Mouse (Mus musculus) right cerebral cortex, postnatal 25 days (tissue): ENCODE data around the gene Trpc6.

ENCODE experiments used
- DNase-seq: peaks from one replicate; pipeline ENCODE4 v3.0.0; 2022

Trpc6 gene

DNA sequence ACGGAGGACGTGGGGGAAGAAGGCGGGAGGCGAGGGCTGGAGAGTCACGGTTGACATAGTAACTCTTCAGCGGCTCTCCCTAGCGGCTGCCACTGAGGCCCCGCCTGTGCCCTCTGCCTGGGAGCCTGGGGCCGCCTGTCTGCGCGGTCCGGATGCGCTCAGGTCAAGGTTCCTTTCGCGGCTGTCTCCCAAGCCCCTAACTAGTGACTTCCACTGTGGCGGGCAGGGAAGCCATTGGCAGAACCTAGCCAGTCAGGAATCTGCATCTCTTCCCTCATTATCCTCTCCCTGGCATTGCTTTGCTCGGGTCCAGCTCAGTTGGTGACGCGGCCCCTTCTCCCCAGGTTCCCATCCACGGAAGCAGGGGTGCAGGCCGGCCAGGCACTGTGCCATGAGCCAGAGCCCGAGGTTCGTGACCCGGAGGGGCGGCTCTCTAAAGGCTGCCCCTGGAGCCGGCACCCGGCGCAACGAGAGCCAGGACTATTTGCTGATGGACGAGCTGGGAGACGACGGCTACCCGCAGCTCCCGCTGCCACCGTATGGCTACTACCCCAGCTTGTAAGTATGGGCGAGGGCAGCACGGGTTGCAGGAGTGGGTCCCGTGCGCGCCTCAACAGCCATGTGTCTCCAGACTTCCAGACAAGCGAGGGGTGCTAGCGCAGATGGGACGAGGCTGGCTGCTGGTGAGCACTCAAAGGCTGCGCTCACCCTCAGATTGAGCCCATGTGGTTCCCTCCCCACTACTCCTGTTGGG lies at the start of gene Trpc6:
Gene Trpc6 (plus strand): TSS at position 102 of the 754 bp plus-strand sequence.
- DNase-seq = peak; percentile 24

DNA sequence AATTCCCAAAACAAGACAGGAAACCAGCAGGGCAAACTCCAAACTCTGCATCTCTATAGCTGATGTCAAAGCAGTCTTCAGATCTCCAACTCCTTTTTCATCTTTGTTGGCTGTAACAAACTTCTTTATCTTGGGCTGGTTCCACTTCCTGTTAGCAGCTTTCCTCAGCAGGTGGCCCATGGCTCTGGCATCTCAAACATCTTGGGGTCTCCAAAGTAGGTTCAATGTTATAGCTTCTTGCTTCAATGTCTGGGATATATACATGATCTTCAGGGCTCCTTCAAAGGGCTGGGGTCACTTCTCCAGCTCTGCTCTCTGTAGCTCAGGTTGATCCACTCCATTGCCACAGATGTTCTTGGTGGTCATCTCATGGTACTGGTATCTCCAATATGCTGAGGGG lies 23.0 kb upstream of the Trpc6 start:
- DNase-seq = no peak

DNA sequence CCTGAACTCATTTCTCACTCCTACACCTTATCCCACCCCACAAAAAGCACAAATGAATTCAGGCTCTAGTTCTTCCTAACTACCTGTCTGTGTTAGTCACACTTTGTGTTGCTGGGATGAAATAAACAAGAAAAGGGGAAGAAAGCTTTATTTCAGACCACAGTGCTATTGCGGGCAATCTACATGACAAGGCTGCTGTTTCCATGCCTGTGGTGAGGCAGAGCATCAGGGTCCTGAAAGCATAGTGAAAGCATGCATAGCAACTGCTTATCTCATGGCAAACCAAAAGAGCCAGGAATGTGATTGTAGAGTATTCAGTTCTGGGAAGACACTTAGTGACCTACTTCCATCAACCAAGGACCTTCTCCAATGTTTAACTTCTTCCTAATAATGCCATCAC lies 10.3 kb upstream of the Trpc6 start:
- DNase-seq = no peak

DNA sequence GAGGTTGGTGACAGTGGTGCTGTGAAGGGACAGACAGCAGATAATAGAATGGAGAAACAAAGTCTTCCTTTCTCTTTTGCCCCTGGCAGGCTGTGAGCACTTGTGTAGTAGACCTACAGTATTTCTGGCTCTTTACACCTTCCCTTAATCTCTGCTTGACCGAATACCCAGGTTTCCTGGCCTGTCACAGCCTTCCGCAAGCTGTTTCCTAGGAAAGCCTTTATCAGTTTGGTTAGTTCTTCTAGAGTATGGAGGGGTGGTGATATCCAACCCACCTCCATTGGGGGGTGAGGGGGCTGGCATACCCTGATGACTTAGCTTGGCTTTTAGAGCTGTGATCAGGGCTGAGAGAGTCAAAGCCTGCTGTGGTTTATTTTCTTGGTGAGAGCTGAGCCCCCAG lies 1.3 kb downstream of the Trpc6 start:
- no peak for DNase-seq

DNA sequence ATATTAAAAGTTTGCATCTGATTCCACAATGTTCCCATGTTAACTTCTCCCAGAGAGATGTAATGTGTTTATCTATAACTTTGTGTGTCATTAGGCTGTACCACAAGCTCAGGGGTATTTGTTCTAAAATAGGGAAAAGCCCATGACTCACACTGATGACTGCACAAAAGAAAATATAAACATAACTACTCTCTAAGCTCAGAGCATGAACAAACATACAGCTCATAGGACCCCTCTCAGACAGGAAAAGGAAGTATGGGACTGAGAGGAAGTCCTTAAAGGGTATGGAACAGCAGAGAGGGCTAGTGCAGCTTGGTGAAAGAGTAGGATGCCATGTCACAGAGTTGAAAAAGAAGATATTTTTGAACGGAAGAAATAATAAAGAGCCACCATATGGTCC lies 14.6 kb downstream of the Trpc6 start:
- DNase-seq = no peak

DNA sequence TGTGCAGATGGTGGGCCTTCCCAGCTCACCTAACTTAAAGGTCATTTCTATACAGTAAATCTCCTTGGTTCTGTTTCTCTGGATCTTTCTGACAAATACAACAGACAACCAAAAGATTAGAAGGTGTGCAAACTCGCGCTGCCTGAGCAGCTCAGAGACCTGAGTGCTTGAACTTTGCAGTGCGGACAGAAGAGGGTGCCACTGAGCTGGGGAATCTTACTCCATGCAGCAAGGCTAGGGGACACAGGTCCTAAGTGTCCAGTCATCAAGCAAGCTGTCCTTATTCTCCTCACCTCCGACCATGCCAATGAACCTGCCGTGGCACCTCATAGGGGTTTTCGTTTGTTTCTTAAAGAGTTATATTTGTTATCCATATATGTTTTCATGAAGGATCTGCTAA lies 48.7 kb downstream of the Trpc6 start:
- DNase-seq = no peak

DNA sequence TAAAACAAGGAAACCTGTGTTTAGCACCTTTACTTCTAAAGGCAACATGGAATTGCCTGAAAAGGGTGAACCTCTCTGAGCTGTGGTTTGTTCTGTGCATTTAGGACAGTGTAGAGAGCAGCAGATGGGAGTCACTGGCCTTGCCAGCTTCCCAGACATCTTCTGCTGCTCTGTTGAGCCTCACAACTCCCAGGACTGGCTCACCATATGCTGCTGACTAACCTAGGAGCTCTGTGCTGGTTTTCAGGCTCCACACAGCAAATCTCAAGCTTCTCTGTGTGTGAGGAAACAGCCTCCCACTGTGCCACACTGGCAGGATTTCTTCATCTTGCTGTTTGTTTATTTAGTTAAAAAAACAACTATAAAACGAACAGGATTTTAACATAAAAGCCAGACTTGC lies 53.1 kb downstream of the Trpc6 start:
- no peak for DNase-seq

DNA sequence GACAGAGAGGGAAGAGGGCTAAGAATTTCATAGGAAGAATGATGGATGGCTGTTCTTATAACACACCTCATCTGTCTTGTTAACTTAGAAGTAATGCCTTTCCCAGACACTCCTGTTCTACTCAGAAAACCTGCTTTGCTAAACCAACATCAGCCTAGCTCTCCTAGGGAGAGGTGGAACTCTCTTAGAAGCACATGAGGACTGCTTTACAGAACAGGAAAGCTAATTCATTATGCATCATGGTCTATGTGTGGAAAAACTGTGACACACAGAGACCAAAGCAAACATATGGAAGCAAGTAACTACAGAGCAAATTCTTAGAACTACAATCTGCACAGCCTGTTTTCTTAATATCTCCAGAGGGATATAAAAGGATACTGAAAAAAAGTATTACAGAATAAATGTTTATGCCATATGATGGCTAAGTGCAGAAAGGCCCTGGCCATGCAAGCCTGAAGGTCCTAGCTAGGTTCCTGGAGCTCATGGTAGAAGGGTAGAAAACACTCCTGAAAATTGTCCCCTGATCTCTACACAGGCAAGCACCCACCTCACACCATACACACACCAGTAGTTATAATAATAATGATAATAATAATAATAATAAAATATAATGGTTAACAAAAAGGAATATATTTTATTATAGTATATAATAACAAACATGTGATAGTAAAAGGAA lies 63.0 kb downstream of the Trpc6 start:
- DNase-seq = no peak

DNA sequence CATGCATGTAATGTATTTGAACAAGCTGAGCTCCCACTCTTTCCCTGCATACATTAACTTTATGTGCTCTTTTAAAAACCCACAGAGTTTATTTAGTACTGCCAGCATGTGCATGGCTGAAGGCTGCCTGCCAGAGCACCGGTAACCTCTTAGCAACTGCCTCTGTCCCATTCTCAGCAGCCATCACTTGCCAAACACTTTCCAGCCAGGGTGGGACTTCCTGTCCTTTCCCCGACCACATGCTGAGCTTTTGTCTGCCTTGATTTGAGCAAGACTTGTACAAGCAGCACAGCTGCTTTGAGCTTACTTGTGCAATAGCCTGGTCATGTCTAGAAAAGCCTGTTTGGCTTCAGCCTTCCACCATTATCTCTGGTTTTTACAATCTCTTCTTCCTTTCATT lies 90.4 kb downstream of the Trpc6 start:
- DNase-seq = no peak

DNA sequence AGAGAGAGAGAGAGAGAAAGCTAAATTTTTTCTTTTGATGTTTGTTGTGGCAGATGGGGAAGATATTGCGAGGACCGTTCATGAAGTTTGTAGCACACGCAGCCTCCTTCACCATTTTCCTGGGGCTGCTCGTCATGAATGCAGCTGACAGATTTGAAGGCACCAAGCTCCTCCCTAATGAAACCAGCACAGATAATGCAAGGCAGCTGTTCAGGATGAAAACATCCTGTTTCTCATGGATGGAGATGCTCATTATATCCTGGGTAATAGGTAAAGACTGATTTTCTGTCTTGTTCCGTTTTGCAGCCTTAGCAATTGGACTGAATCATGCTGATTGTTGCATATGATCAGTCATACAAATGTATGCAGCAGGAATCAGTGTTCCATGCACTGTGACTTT lies 99.5 kb downstream of the Trpc6 start:
- no peak for DNase-seq

DNA sequence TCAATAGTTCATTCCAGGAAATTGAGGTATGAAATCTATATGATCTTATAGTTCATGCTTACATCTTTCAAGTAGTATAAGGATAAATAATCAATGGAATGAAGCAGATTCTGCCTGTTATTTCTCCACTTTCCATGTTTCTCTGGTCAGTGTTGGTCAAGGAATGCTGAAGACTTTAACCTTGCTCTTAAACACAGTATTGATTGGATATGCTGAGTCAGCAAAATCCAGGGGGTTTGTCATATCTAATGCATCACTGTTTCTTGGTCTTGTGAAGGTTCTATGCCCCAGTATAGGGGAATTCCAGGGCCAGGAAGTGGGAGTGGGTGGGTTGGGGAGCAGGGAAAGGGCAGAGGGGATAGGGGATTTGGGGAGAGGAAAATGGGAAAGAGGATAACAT lies 111.4 kb downstream of the Trpc6 start:
- DNase-seq = no peak

DNA sequence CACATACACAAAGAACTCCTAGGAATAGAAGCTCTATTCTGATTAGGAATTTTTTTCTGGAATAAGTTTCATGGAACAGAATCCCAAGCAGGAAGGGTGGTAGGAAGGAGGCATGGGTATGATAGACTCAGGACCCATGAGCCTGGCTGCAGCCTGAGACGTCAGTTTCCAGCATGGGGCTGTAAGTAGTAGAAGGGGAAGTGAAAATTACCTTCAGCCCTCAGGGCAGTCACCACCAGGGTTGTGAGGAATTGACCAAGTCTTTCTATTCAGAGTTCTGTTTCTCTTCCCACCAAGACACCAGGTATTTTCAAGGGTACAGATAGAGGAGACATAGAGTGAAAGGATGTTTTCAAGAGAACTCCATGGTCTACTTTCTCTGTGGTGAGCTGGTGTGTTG lies 129.0 kb downstream of the Trpc6 start:
- DNase-seq = no peak

DNA sequence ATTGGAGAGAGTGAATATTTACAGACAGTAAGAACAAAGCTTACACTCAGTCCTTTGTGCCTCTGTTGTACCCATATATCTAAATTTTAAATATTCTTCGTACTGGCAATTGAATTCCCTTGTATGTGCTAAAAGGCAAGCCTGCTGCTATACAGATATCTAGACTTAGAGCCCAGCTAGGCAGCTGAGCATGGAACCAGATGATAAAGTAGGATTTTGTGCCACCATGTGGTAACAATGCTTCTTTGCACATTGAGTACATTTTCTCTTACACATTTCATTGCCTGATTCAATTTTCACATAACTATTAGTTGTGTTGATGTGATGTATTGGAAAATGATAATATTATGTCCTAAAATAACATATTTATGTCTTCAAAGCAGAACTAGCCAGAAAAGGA lies 132.7 kb downstream of the Trpc6 start:
- DNase-seq = no peak

DNA sequence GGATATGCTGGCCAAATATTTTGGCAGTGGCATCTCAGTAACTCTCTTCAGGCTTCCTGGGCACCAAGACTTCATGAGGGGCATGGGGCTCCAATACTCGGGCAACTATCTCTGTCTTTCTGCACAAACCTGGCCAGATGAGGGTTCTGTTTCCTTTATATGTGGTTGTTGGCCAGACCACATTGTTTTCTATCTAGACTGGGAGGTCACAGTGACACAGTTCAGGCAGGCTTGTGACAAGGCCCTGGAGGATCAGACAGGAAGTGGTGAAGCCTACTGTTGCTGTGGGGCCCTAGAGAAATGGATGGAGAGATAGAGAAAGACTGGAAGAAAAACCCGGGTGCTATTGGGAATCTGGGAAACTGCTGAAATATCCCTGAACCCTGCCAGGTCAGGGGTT lies 149.2 kb downstream of the Trpc6 start:
- DNase-seq = no peak

DNA sequence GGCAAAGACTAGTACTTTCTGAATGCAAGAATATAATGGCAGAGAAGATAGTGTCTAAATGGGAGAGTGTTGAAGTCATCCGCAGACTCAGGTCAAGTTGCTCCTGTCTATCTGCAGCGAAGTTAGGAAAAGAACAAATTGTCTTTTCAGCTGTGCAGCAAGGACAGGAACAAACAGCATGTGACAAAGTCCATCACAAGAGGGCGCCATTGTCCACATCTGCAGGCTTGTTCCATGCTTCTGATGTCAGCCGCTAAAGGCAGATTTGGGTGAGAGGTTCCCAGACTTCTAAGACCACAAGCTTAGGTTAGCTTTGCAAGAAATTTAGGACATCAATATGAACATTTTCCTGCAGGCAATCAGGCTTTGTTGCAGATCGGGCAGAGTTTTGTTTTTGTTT lies 156.7 kb downstream of the Trpc6 start:
- DNase-seq = peak; percentile 72

DNA sequence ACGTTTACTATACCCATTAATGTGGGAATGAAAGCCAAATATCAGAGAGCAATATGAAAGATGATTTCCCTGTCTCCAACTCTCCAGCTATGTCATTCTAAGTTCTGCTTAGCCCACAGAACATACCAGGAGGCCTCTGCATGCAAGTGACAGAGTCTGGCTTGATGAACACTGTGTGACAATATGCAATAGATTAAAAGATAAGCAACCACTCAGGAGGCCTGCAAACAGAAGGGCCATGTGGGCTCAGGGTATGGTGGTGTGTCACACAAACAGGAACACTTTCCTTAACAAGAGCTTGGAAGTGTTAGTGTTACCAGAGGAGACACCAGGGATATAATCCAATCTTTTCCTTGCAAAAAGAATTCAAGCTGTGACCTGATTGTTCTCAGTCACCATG lies 159.6 kb downstream of the Trpc6 start:
- no peak for DNase-seq

DNA sequence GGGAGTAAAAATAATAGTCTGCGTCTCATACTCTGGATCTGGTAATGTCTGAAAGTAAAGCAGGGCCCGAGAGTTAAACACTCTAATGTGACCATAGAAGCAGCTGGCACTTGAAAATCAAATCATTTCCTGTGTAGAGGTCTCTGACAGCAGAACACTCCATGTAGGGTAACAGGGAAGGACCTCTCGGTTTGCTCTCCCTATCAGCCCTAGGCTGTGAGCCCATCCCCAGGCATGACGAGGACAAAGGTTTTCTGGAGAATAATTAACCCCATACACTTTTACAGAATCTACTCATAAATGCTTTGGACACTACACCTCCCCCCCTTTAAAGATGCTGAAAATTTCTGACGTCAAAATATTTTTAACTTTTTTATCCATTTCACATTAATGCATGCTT lies 160.0 kb downstream of the Trpc6 start:
- DNase-seq = no peak

DNA sequence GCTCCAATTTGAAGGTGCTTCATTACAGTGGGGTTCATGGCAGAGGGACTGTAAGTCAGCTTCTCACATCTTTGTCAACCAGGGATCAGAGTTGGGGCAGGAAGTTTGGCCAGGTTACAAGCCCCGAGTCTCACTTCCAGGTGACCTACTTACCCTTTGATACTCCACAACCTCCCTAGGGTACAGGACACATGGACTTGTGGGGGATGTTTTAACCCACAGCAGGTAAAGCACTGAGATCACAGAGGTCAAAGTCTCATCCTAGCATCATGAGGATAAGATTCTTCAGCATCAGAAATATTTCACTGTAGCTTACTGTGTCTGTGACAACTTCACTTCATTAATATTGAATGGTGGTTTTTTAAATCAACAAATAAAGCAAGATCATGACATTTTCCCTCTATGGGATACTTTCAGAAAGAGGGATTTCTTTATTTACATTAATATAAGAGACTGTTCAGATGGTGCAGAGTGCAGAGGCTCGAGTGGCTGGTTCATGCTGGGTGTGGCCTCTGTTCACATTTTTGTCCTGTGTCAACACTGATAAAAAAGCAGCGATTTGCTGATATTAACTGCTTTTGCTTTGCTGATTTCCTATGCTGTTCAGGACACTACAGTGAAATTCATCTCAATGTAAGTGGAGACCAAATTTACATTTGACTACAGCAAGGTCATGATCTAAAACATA lies 166.3 kb downstream of the Trpc6 start:
- DNase-seq = no peak

DNA sequence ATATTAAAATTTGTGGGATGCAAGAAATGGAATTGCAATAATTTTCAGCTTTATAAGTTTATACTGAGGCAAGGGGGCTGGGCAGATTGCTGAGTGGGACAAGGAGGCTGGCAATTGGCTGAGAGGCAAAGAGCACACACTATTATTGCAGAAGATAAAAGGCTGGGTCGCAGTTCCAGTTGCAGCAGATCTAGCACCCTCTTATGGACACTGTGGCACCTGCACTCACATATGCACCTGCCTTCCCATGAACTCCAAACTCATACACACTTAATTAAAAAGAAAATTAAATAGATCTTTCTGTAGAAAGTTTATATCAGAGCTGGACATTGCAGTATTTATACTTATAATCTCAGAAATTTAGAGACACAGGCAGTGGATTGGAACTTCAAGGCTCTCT lies 175.1 kb downstream of the Trpc6 start:
- no peak for DNase-seq

DNA sequence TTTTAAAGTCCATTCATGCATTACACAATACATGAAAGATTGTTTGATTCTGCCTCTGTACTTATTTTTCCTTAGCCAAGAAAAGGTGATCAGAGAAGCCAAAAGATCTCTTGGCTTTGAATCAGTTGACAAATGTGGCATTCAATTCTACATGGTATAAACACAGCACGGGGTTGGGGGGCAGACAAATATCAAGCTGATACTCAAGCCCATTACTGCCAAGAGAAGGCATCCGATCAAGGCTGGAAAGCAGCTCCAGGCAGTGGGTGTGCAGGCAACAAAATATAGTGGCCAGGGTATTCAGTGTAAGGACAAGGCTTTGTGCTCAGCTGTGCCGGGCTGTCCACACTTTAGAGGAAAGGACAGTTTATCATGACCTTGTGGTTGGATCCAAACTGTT lies 185.1 kb downstream of the Trpc6 start:
- no peak for DNase-seq
